Mouse (Mus musculus): ENCODE data around the gene Wars2.

The Wars2 gene

DNA sequence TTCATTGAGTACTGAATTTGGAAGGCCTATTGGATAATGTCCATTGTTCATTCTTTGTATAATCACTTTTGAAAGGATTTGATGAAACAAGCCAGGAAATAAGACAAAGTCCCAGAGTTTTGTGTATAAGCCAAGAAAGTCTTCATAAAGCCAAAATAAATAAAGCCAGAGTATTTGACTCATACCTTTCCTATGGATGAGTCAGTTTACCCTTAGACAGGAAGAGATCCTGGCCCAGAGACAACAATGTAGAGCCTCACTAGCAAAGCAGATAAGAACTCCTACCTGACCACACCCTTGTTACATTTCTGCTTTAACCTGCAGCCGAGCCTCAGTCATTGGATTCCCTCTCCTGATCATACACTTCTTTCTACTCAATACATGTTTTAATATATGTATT, 47.2 kb downstream of the Wars2 start:
- no peak for DNase-seq (ENCODE audit: low spot score in 2 of 2)

DNA sequence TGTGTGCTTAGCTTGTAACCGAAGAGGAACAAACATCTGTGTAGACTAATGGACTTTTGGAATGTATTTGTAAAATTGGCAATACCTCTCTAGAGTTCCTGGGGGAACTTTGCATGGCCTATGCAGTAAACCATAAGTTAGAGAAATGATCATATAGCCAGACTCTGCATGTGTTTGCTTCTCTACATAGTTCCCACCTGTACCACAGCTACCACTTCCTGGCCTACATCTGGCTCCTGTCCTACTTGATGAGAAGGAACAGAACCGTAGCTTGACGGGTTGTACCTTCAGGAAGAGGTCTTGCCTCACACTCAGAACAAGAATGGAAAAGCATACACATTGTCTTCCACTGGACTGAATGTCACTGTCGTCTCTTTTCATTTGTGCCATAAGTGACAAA, 52.7 kb downstream of the Wars2 start:
- DNase-seq (ENCODE audit: low spot score in 2 of 2) = no peak

DNA sequence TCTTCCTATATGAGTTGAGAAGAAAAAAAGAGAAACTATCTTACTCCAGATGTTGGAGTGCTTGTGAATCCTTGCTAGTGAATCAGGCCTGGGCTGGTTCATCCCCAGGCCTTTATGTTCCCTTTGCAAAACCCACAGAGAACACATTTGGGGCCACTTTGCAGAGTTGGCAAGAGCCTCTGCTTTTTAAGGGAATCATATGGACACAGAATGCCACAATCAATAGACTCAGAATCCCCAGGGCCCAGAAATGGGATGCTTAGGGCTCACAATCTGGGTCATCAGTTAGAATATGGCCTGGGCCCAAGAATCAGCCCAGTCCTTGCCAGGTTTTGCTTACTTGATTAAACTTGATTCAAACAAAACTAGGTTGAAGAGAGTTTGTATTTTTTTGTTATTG, 62.5 kb downstream of the Wars2 start:
- DNase-seq (ENCODE audit: low spot score in 2 of 2) = no peak

GRCm38 (mm10) chr3:99208416-99208815, 67.5 kb downstream of the Wars2 start:
- no peak for DNase-seq (ENCODE audit: low spot score in 2 of 2)

GRCm38 (mm10) chr3:99211105-99211698, 70.3 kb downstream of the Wars2 start:
- DNase-seq (ENCODE audit: low spot score in 2 of 2) = no peak

DNA sequence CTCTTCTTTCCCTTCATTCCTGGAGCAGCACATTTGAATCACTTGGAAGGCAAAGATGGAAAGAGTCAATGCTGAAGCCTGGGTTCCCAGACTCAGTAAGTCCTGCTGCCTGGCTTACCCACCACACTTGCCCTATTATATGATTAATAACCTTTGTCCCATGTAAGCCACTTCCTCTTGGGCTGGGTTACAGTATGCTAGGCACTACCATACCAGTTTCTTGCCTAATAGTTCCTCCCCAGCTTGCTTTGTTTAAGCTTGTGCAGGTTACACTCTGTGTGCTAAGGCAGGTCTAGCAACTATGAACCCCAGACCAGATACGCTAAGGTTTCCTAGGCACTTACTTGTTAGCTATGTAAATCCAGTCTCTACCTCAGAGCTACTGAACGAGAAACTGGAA, 86.9 kb downstream of the Wars2 start:
- DNase-seq (ENCODE audit: low spot score in 2 of 2) = no peak

- DNase-seq (ENCODE audit: low spot score in 2 of 2) = peak; percentile 34 to 61
Measured at GRCm38 (mm10) chr3:99233393-99234318, 92.8 kb downstream of the Wars2 start.

GRCm38 (mm10) chr3:99234319-99234869, 93.5 kb downstream of the Wars2 start:
- no peak for DNase-seq (ENCODE audit: low spot score in 2 of 2)

DNA sequence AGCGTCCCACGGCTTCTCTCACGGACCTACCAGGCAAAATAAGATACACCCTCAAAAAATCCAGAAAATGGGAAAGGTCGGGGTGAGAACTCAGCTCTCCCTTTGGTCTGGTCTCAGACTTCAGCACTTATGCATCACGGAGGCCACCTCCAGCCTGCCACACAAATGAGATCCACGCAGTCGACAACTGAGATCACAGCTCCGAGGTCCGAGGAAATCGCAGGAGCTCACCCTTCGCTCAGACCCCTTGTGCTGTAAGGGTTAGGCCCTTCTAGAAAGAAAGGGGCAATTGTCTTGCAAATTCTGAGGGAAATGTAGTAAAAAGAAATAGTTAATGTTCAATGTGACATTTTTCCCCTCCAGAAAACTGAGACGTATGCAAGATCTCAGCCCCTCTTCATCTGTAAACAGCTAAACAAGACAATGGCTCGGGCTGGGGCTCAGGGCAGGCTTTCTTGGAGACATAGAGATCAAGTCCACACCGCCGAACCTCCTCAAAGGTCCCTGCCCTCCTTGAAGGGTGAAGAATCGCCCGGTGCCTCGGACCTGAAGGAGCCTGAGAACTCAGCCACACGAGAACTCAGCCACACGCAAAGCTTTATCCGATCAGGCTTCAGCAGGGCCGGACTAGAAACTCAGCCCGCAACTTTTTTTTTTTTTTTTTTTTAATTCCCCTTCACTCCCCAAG, 94.4 kb downstream of the Wars2 start:
- DNase-seq (ENCODE audit: low spot score in 2 of 2) = no peak

DNA sequence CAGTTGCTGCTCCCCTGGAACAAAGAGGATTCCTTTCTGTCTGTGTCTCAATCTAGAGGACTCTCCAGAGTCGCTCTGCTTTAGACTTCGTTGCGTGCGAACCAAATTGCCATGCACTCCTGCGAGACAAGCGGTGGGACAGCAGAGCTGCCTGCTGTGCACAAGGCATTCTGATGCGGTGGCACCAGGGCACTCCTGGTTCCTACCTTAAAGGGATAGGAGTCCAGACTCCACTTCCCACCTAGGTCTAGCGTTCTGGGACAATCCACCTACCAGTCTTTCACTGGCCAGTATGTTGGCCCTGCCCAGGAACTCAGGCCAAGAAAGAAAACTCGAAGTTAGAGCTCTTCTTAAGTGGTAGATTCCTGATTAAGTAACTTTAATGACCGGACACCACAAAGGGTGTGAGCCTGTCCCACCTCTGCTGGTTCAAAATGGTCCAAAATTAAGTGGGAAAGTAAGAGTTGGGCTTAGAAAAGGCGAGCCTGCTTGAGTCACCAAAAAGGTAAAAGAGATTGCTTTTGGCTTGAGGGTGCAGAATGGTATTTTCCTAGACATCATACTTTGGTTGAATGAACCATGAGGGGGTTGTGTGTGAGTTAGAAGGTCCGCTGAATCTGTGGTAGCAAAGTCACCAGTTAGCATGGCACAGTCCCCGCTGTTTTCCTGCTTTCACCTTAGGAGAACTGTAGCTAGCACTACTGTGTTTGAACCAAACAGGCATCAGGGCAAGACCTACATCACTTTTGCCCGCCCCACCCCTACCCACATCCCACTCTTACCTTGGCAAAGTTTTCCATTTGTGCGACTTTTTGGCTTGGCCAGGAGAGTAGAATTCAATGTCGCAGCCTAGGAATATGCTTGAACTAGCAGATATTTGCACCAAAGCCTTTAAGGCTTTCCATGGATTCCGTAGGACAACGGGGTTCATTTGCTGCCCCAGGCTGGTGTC, 95.2 kb downstream of the Wars2 start:
- DNase-seq (ENCODE audit: low spot score in 2 of 2) = no peak

GRCm38 (mm10) chr3:99238691-99239090, 97.8 kb downstream of the Wars2 start:
- no peak for DNase-seq (ENCODE audit: low spot score in 2 of 2)

- DNase-seq (ENCODE audit: low spot score in 2 of 2) = no peak
Measured at GRCm38 (mm10) chr3:99239301-99240045, 98.6 kb downstream of the Wars2 start.

DNA sequence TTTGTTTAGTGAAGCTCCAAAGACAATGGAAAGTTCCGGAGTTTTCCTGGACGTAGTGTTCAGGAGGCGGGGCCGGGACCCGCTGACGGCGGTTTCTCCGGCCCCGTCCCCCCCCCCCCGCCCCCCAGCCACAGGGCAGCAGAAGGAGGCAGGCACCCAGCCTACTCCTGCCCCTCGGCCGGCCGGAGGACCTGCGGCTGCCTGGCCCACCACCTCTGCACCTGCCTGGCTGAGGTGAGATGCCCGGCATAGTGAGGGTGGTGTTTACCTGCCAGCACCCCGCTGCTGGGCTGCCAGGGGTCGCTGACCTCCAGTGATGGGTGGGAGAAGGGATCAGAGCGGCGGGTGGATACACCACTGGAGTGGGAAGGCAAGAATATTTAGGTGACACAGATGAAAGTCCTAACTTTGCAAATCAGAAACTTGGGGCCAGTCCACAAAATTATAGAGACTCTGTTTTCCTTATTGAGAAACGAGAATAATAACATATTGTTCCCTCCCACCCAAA, 99.4 kb downstream of the Wars2 start, which contains the start of gene Tbx15:
Tbx15 (plus strand) TSS at position 169 of the 508 bp plus-strand sequence.
- no peak for DNase-seq (ENCODE audit: low spot score in 2 of 2)

DNA sequence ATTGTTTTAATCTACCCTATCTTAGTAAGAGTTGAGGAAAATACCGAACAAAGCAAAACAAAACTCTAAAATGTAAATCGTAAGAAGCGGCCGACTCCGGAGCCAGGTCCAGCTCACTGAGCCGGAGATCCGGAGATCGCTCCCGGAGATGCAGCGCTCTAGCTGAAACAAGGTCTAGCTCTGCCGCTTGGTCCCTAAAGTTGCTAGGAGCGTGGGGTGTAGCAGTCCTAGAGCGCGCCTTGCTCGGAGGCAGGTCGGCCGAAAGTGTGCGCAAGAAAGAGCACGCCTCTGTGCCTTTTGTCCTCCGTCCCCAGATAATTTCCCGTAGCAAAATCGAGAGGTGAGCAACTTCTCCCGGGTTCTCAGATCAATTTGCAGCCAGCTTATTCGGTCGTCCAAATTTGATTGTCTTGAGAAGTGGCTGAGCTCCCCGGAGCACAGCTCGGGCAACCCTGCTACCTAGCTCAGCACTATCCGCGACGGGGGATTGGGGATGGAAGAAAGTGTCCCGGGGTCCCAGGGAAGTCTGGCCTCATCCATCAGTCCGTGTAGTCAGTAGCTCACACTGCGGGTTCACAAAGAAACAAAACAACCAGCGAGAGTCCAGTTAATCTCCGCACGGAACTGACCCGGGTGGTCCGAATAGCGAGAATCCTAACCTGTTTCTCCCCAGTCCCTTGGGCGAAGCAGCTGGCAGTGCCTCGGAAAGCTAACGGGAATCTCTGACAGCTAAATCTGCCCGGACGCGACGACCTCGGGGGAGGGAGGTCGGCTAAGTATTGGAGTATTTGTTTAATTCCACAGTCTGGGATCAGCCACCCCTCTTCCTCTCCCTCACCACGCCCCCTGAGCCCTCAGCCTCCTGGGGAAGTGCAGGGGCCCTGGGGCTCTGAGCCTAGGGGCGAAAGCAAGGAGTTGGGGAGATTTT, 100.2 kb downstream of the Wars2 start:
- no peak for DNase-seq (ENCODE audit: low spot score in 2 of 2)

GRCm38 (mm10) chr3:99242481-99242880, 101.6 kb downstream of the Wars2 start:
- DNase-seq (ENCODE audit: low spot score in 2 of 2) = no peak

DNA sequence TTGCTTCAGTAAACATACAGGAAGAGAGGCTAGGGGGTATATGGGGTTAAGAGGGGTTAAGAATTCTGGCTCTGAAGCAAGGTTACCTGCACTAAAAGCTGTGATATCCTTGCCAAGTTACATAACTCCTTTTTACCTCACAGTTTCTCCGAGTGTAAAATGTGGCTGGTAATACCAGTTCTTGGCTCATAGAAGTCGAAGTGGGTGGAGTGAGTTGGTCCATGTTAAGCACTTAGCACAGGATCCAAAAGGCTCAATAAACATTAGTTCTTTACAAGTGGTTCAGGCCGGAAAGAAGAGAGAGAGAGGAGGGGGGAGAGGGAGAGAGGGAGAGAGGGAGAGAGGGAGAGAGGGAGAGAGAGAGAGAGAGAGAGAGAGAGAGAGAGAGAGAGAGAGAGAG, 104.5 kb downstream of the Wars2 start:
- no peak for DNase-seq (ENCODE audit: low spot score in 2 of 2)

DNA sequence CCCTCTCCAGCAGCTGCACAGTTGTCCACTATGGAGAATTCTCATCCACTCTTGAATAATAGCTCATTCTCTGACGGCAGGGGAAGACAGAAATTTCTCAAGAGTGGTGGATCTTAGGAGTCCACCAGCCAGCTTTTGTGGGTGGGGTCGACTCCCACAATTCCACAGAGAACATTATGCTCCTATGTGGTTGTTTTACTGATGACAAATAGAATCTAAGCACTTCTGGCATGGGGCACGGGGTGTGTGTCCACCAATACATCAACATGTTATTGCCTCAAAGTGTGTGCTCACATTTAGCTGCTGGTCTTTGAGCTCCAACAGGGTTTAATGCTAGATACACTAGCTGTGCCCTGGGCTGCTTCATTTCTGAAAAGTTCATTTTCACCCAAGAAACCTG, 105.8 kb downstream of the Wars2 start:
- no peak for DNase-seq (ENCODE audit: low spot score in 2 of 2)

- DNase-seq (ENCODE audit: low spot score in 2 of 2) = no peak
Measured at GRCm38 (mm10) chr3:99247586-99247985, 106.7 kb downstream of the Wars2 start.

Measured in cerebellum, postnatal 4 days (tissue).